Mouse (Mus musculus): Measurements from ENCODE around the gene Wee2. TPM values are rescaled to one million over a fixed set of nuclear protein-coding genes. Genes with fewer than 3 reads are reported as not detected.

Gene Wee2
- polyA plus RNA-seq, 1 experiment from 2014 or later = 0.09 TPM

- no peaks in the 10 kb centered on the region for H3K36me3 ChIP-seq (ENCODE audit: control insufficient read depth, insufficient read depth, low read length)
- H3K27ac ChIP-seq (ENCODE audit: low read depth, low read length) = no peak overlapping the region
- no peak overlapping the region for H3K4me3 ChIP-seq (ENCODE audit: low read length)
- peaks cover 8% of the 10 kb centered on the region; the same call in 1 of the 2 replicates for H3K4me1 ChIP-seq (ENCODE audit: control insufficient read depth, insufficient read depth, low read length)
- no peak overlapping the region for H3K4me2 ChIP-seq (replicated peaks; ENCODE audit: low read depth, low read length)
- H3K9me3 ChIP-seq (ENCODE audit: control insufficient read depth, low read length) = no peaks in the 10 kb centered on the region
- H3K27me3 ChIP-seq (ENCODE audit: control insufficient read depth, insufficient read depth, low read length) = no peaks in the 10 kb centered on the region
- H3K9ac ChIP-seq (ENCODE audit: low read depth, low read length) = no peak overlapping the region
- ATAC-seq (ENCODE audit: low FRiP score, low TSS enrichment) = no peak
- WGBS = 75% methylated on average over 4 of the region's 4 CpGs
Measured at GRCm38 (mm10) chr6:40431356-40431755, 7.5 kb upstream of the Wee2 start.

- no peak overlapping the region for H3K9ac ChIP-seq (ENCODE audit: low read depth, low read length)
- no peaks in the 10 kb centered on the region for H3K27me3 ChIP-seq (ENCODE audit: control insufficient read depth, insufficient read depth, low read length)
- peaks cover 11% of the 10 kb centered on the region; the same call in 1 of the 2 replicates for H3K4me1 ChIP-seq (ENCODE audit: control insufficient read depth, insufficient read depth, low read length)
- no peak for ATAC-seq (ENCODE audit: low FRiP score, low TSS enrichment)
- H3K27ac ChIP-seq (ENCODE audit: low read depth, low read length) = no peak overlapping the region
- no peak overlapping the region for H3K4me2 ChIP-seq (replicated peaks; ENCODE audit: low read depth, low read length)
- no peaks in the 10 kb centered on the region for H3K9me3 ChIP-seq (ENCODE audit: control insufficient read depth, low read length)
- no peaks in the 10 kb centered on the region for H3K36me3 ChIP-seq (ENCODE audit: control insufficient read depth, insufficient read depth, low read length)
- no peak overlapping the region for H3K4me3 ChIP-seq (ENCODE audit: low read length)
Measured at GRCm38 (mm10) chr6:40431812-40432211, 7.1 kb upstream of the Wee2 start.

- no peak for ATAC-seq (ENCODE audit: low FRiP score, low TSS enrichment)
- Histone ChIP-seq H3K4me2 (replicated peaks; ENCODE audit: low read depth, low read length) (no peak overlapping the region), H3K36me3 (ENCODE audit: control insufficient read depth, insufficient read depth, low read length) (no peaks in the 10 kb centered on the region), H3K4me3 (ENCODE audit: low read length) (no peak overlapping the region), H3K9me3 (ENCODE audit: control insufficient read depth, low read length) (no peaks in the 10 kb centered on the region), H3K9ac (ENCODE audit: low read depth, low read length) (no peak overlapping the region), H3K4me1 (ENCODE audit: control insufficient read depth, insufficient read depth, low read length) (peaks cover 11% of the 10 kb centered on the region; the same call in 1 of the 2 replicates), H3K27me3 (ENCODE audit: control insufficient read depth, insufficient read depth, low read length) (no peaks in the 10 kb centered on the region), H3K27ac (ENCODE audit: low read depth, low read length) (no peak overlapping the region)
- 87% methylated on average over 17 of the region's 17 CpGs for WGBS
Measured at GRCm38 (mm10) chr6:40432346-40433275, 6.3 kb upstream of the Wee2 start.

- Histone ChIP-seq H3K4me3 (ENCODE audit: low read length) (peak overlapping the region; percentile 78), H3K4me2 (replicated peaks; ENCODE audit: low read depth, low read length) (peak overlapping the region; percentile 81), H3K4me1 (ENCODE audit: control insufficient read depth, insufficient read depth, low read length) (peaks cover 11% of the 10 kb centered on the region; the same call in 1 of the 2 replicates), H3K9ac (ENCODE audit: low read depth, low read length) (peak overlapping the region; percentile 83), H3K27ac (ENCODE audit: low read depth, low read length) (no peak overlapping the region), H3K9me3 (ENCODE audit: control insufficient read depth, low read length) (no peaks in the 10 kb centered on the region), H3K27me3 (ENCODE audit: control insufficient read depth, insufficient read depth, low read length) (no peaks in the 10 kb centered on the region), H3K36me3 (ENCODE audit: control insufficient read depth, insufficient read depth, low read length) (no peaks in the 10 kb centered on the region)
- ATAC-seq (ENCODE audit: low FRiP score, low TSS enrichment) = no peak
- 12% methylated on average over 7 of the region's 7 CpGs for WGBS
Measured at GRCm38 (mm10) chr6:40434697-40435096, 4.2 kb upstream of the Wee2 start.

DNA sequence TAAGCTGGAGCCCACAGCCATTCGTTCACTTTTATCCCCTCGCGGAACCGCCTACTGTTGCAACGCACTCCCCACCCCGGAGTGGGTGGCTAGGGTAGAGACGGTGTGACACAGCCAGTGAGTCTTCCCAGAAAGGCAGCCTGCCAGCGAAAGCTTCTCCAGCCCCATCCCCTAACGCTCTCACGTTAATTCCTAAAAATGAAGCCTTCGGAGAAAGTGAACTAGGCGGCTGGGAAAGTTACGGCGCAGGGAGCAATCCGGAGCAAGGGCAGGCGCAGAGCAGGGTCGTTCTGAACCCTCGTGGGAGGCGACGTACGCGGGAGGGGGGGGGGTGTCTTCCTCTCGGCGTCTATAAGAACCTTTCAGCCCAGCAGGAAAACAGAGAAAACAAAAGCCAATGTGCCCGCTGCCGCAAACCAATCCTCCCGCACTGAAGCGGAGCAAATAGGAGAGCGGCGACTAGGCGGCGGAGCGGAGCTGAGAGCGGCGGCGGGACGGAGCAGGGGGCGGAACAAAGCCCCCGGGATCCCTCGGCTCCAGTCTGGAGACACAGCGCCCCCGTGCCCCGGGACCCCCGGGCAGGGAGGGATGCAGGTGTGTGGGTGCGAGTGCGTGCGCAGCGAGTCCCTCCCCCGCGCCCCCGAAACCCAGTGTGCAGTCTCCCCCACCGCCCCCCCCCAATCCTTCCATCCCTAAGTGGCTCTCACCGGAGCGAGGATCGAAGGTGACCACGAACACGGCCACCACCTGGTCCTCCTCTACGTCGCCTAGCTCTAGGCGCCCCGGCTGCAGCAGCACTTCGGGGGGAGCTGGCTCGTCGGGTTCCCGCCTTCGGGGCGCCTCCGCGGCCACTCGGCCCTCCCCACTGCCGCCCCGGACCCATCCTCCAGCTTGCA lies 3.5 kb upstream of the Wee2 start:
- peak overlapping the region; percentile 43; the same call in 1 of the 2 replicates for H3K27ac ChIP-seq (ENCODE audit: low read depth, low read length)

DNA sequence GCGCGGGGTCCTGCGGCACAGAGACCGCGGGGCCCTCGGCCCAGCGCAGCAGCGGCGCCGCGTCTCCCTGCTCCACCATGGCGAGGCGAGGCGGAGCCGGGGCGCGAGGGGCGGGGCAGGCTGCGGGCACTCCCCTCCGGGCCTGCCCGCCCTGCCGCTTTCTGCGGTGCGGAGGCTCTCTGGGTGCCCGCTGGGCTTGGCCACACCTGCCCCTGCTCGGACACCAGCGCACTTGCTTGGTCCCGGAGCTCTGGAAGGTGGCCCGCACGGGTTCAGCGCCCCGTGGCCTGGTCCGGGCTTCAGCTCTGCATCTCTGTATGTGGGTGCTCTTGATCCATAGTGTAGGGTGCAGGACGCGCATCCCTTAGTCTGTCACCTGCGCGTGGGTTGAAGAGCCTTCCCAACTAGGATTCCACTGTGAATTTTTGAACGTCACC lies 2.8 kb upstream of the Wee2 start, which contains the start of gene E330009J07Rik:
E330009J07Rik (minus strand) TSS at position 89 of the 437 bp plus-strand sequence.
- peak within 1 kb of the TSS; percentile 43; the same call in 1 of the 2 replicates for H3K27ac ChIP-seq (ENCODE audit: low read depth, low read length)
- ATAC-seq (ENCODE audit: low FRiP score, low TSS enrichment) = peak; percentile 96
- H3K9ac ChIP-seq (ENCODE audit: low read depth, low read length) = peak within 1 kb of the TSS; percentile 83
- H3K27me3 ChIP-seq (ENCODE audit: control insufficient read depth, insufficient read depth, low read length) = no peaks in the 10 kb centered on the region
- no peaks in the 10 kb centered on the region for H3K36me3 ChIP-seq (ENCODE audit: control insufficient read depth, insufficient read depth, low read length)
- H3K9me3 ChIP-seq (ENCODE audit: control insufficient read depth, low read length) = no peaks in the 10 kb centered on the region
- peak within 1 kb of the TSS; percentile 81 for H3K4me2 ChIP-seq (replicated peaks; ENCODE audit: low read depth, low read length)
- peaks cover 11% of the 10 kb centered on the region; the same call in 1 of the 2 replicates for H3K4me1 ChIP-seq (ENCODE audit: control insufficient read depth, insufficient read depth, low read length)
- under 1% methylated on average over 34 of the region's 38 CpGs for WGBS
- peak within 1 kb of the TSS; percentile 78 for H3K4me3 ChIP-seq (ENCODE audit: low read length)

More for the DNA sequence above, 3.5 kb upstream of the Wee2 start:
- H3K36me3 ChIP-seq (ENCODE audit: control insufficient read depth, insufficient read depth, low read length) = no peaks in the 10 kb centered on the region
- WGBS = under 1% methylated on average over 54 of the region's 72 CpGs
- H3K4me1 ChIP-seq (ENCODE audit: control insufficient read depth, insufficient read depth, low read length) = peaks cover 11% of the 10 kb centered on the region; the same call in 1 of the 2 replicates
- H3K9ac ChIP-seq (ENCODE audit: low read depth, low read length) = peak overlapping the region; percentile 83
- peak overlapping the region; percentile 78 for H3K4me3 ChIP-seq (ENCODE audit: low read length)
- H3K27me3 ChIP-seq (ENCODE audit: control insufficient read depth, insufficient read depth, low read length) = no peaks in the 10 kb centered on the region
- H3K4me2 ChIP-seq (replicated peaks; ENCODE audit: low read depth, low read length) = peak overlapping the region; percentile 81
- H3K9me3 ChIP-seq (ENCODE audit: control insufficient read depth, low read length) = no peaks in the 10 kb centered on the region
- ATAC-seq (ENCODE audit: low FRiP score, low TSS enrichment) = peak; percentile 83

DNA sequence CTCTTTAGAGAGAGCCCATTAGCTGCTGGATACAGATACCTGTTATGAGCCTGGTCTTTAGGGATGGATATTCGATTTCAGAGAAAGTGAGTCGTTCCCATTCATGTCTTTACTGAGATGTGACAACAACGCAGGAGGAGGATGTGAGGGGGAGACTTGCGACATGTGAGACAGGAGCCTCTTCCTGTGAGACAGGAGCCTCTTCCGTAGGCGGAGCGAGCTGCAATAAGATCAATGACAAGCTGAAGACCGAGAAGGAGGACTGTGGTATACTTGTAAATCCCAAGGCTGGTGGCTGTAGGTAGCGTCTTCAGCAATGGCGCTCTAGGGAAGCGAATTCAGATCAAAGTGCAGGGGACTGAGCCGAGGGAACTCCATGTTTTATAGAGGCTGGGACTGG lies 843 bp downstream of the Wee2 start:
- WGBS = 20% methylated on average over 12 of the region's 12 CpGs
- peak overlapping the region; percentile 21 for H3K4me2 ChIP-seq (replicated peaks; ENCODE audit: low read depth, low read length)

DNA sequence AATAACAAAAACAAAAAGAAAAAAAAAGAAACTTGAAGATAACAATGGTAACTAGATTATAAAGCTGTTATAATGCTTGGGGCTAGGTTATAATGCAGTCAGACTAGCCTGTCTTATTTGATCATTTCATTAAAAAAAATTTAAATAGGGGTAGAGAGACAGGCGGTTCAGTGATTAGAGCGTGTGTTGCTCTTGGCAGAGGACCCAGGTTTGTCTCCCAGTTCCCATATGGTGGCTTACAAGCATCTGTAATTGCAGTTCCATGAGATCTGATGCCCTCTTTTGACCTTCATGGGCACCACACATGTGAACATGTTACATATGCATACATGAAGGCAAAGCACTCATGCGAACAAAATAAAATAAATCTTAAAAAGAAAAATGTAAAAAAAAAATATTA lies 2.4 kb downstream of the Wee2 start:
- Histone ChIP-seq H3K9ac (ENCODE audit: low read depth, low read length) (no peak overlapping the region), H3K27me3 (ENCODE audit: control insufficient read depth, insufficient read depth, low read length) (no peaks in the 10 kb centered on the region), H3K4me1 (ENCODE audit: control insufficient read depth, insufficient read depth, low read length) (0 out of 2 replicates have a peak, but pooled peaks cover 3% of the 10 kb centered on the region), H3K4me2 (replicated peaks; ENCODE audit: low read depth, low read length) (no peak overlapping the region), H3K27ac (ENCODE audit: low read depth, low read length) (no peak overlapping the region), H3K4me3 (ENCODE audit: low read length) (no peak overlapping the region), H3K9me3 (ENCODE audit: control insufficient read depth, low read length) (no peaks in the 10 kb centered on the region), H3K36me3 (ENCODE audit: control insufficient read depth, insufficient read depth, low read length) (no peaks in the 10 kb centered on the region)
- 77% methylated on average over 3 of the region's 3 CpGs for WGBS
- ATAC-seq (ENCODE audit: low FRiP score, low TSS enrichment) = no peak

More for the DNA sequence above, 843 bp downstream of the Wee2 start:
- Histone ChIP-seq H3K9me3 (ENCODE audit: control insufficient read depth, low read length) (no peaks in the 10 kb centered on the region), H3K27ac (ENCODE audit: low read depth, low read length) (no peak overlapping the region), H3K4me3 (ENCODE audit: low read length) (no peak overlapping the region), H3K9ac (ENCODE audit: low read depth, low read length) (no peak overlapping the region), H3K27me3 (ENCODE audit: control insufficient read depth, insufficient read depth, low read length) (no peaks in the 10 kb centered on the region), H3K36me3 (ENCODE audit: control insufficient read depth, insufficient read depth, low read length) (no peaks in the 10 kb centered on the region), H3K4me1 (ENCODE audit: control insufficient read depth, insufficient read depth, low read length) (0 out of 2 replicates have a peak, but pooled peaks cover 7% of the 10 kb centered on the region)
- ATAC-seq (ENCODE audit: low FRiP score, low TSS enrichment) = no peak
